Mouse (Mus musculus) G1E (cell line): Measurements from ENCODE around the gene Adgrb2. TPM values are rescaled to one million over a fixed set of nuclear protein-coding genes. Genes with fewer than 3 reads are reported as not detected.

ENCODE experiments used
- ATAC-seq: 2 replicates; pipeline ENCODE4 v1.8.0; 2016; ENCODE audit warnings: mild to moderate bottlenecking; ENCODE audit not compliant: insufficient number of reproducible peaks, poor library complexity, low FRiP score, severe bottlenecking; ENCODE audit errors: extremely low read depth
- DNase-seq: peaks from one replicate; pipeline ENCODE4 v3.0.0; 2012; ENCODE audit warnings: low spot score
- H3K27me3 ChIP-seq: 2 replicates; pipeline ENCODE4 v1.6.1; 2012; ENCODE audit warnings: mild to moderate bottlenecking, low read length, inconsistent platforms; ENCODE audit not compliant: insufficient read depth
- H3K36me3 ChIP-seq: replicated peaks from 2 replicates; pipeline ENCODE3; 2012; ENCODE audit warnings: mild to moderate bottlenecking, inconsistent platforms
- H3K4me1 ChIP-seq: 2 replicates; pipeline ENCODE4 v1.6.1; 2012; ENCODE audit warnings: low read depth, low read length, inconsistent platforms, mixed read lengths; ENCODE audit not compliant: insufficient read depth
- H3K4me3 ChIP-seq: 2 replicates; pipeline ENCODE4 v1.5.1; 2012; ENCODE audit warnings: low read depth, mild to moderate bottlenecking, inconsistent platforms, low read length, moderate library complexity, mixed read lengths
- H3K9me3 ChIP-seq: replicated peaks from 2 replicates; pipeline ENCODE4 v1.6.1; 2012; ENCODE audit warnings: inconsistent platforms
- CTCF ChIP-seq: IDR thresholded peaks from 2 replicates; pipeline ENCODE4 v1.5.1; 2012; ENCODE audit warnings: low read depth, low read length, inconsistent platforms, mixed read lengths
- GATA1 ChIP-seq: IDR thresholded peaks from 2 replicates; pipeline ENCODE4 v1.6.1; 2012; ENCODE audit warnings: borderline replicate concordance, low read length, inconsistent platforms, mixed read lengths
- GATA2 ChIP-seq: IDR thresholded peaks from 2 replicates; pipeline ENCODE4 v1.6.1; 2012; ENCODE audit warnings: low read depth, low read length, inconsistent platforms, borderline replicate concordance
- POLR2AphosphoS5 ChIP-seq: IDR thresholded peaks from 2 replicates; pipeline ENCODE4 v1.6.1; 2012; ENCODE audit warnings: low read depth, low read length, inconsistent platforms; ENCODE audit not compliant: insufficient replicate concordance
- TAL1 ChIP-seq: conservative IDR thresholded peaks from 2 replicates; pipeline ENCODE4 v1.6.1; 2012; ENCODE audit warnings: low read depth, low read length, inconsistent platforms, mixed read lengths
- polyA plus RNA-seq: library from polyadenylated mRNA; stranded (reverse); fragments of >175 nt; gene quantifications from 2 replicates; pipeline ENCODE4 v1.2.3, GENCODE M21; 2012
- total RNA-seq, 2 experiments: library from RNA; stranded (forward) in 1 of 2; stranded (reverse) in 1 of 2; fragments of 200-1000 nt in 1 of 2; fragments of >200 nt in 1 of 2; fragmentation: Nextera tagmentation in 1 of 2; gene quantifications; 2 replicates each; pipeline ENCODE4 v1.2.3; 2014 to 2017

Adgrb2 gene
- total and polyA plus RNA-seq, 3 experiments: 0.71 TPM; not detected in 2

DNA sequence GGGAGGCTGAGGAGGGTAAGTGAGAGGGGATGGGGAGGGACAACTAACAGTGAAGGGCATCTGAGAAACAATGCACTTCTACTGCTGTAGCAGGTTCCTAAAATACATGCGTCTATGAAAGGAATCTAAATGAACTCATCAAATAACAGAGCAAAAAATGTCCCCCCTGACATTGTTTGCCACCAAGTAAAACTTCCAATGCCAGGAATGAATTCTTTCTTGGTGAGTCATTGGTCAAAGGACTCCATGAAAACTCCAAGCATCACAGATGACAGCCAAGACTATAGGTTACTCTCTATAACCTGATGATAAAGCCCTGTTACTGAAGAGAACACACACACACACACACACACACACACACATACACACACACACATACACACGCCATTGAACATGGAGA, 46.5 kb downstream of the Adgrb2 start:
- H3K9me3 ChIP-seq: no peaks in the 10 kb centered on the region
- H3K27me3 ChIP-seq: peaks cover 5% of the 10 kb centered on the region; the same call in 1 of the 2 replicates
- TF ChIP-seq GATA2: no peak
- no peak for TF ChIP-seq TAL1
- TF ChIP-seq POLR2AphosphoS5: no peak
- no peak for TF ChIP-seq CTCF
- TF ChIP-seq GATA1: no peak
- no peaks in the 10 kb centered on the region for H3K36me3 ChIP-seq
- H3K4me1 ChIP-seq: no peaks in the 10 kb centered on the region
- ATAC-seq: no peak
- DNase-seq: no peak
- H3K4me3 ChIP-seq: no peak overlapping the region

GRCm38 (mm10) chr4:130033496-130033895, 48.8 kb downstream of the Adgrb2 start:
- no peaks in the 10 kb centered on the region for H3K36me3 ChIP-seq
- H3K27me3 ChIP-seq: peaks cover 18% of the 10 kb centered on the region
- H3K4me1 ChIP-seq: no peaks in the 10 kb centered on the region
- ATAC-seq (no peak), DNase-seq (no peak)
- no peaks in the 10 kb centered on the region for H3K9me3 ChIP-seq
- H3K4me3 ChIP-seq: no peak overlapping the region
- TF ChIP-seq GATA2 (no peak), GATA1 (no peak), TAL1 (no peak), CTCF (no peak), POLR2AphosphoS5 (no peak)

DNA sequence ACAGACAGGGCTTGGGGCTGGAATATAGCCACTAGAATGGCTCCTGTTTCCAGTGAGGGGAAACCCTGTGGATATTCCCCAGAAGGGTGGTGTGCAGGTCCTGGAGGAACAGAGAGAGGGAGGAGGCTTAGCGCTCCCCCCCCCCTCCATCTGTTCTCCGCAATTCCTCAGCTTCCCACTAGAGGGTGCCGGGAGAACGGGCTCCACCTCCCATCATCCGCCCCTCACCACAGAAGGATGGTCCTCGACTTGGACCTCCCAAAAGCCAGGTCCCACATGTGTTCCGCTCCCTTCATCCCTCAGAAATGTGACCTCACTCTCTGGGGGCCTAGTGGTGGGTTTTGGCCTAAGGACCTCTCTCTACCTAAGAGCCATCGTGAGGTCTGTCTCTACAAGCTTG, 51.4 kb downstream of the Adgrb2 start:
- no peak; the same call in 1 of the 2 replicates for ATAC-seq

GRCm38 (mm10) chr4:130036573-130037401, 52.1 kb downstream of the Adgrb2 start:
- Histone ChIP-seq H3K4me1 (no peaks in the 10 kb centered on the region), H3K4me3 (no peak overlapping the region), H3K9me3 (no peaks in the 10 kb centered on the region), H3K36me3 (no peaks in the 10 kb centered on the region), H3K27me3 (peaks cover 24% of the 10 kb centered on the region)
- DNase-seq: no peak
- no peak for ATAC-seq
- TF ChIP-seq GATA2 (no peak), TAL1 (no peak), CTCF (no peak), GATA1 (no peak), POLR2AphosphoS5 (no peak)

More for the DNA sequence above, 51.4 kb downstream of the Adgrb2 start:
- DNase-seq: no peak
- Histone ChIP-seq H3K4me1 (no peaks in the 10 kb centered on the region), H3K4me3 (no peak overlapping the region), H3K36me3 (no peaks in the 10 kb centered on the region), H3K27me3 (peaks cover 24% of the 10 kb centered on the region), H3K9me3 (no peaks in the 10 kb centered on the region)
- TF ChIP-seq CTCF (no peak; the same call in 1 of the 2 replicates), TAL1 (no peak), GATA1 (no peak), POLR2AphosphoS5 (no peak), GATA2 (no peak)

- no peaks in the 10 kb centered on the region for H3K4me1 ChIP-seq
- TF ChIP-seq GATA1 (no peak), GATA2 (no peak), POLR2AphosphoS5 (no peak), CTCF (no peak), TAL1 (no peak)
- H3K27me3 ChIP-seq: peaks cover 24% of the 10 kb centered on the region
- no peaks in the 10 kb centered on the region for H3K9me3 ChIP-seq
- no peaks in the 10 kb centered on the region for H3K36me3 ChIP-seq
- ATAC-seq (no peak), DNase-seq (no peak)
- H3K4me3 ChIP-seq: no peak overlapping the region
These were observed 54.7 kb downstream of the Adgrb2 start for GRCm38 (mm10) chr4:130039351-130039750.

GRCm38 (mm10) chr4:130041076-130041475, 56.4 kb downstream of the Adgrb2 start:
- TF ChIP-seq GATA2: no peak
- TF ChIP-seq GATA1: no peak
- no peak for TF ChIP-seq CTCF
- TF ChIP-seq POLR2AphosphoS5: no peak
- TF ChIP-seq TAL1: no peak
- no peak for DNase-seq
- ATAC-seq: no peak
- no peaks in the 10 kb centered on the region for H3K9me3 ChIP-seq
- no peaks in the 10 kb centered on the region for H3K36me3 ChIP-seq
- H3K27me3 ChIP-seq: peaks cover 31% of the 10 kb centered on the region
- H3K4me3 ChIP-seq: no peak overlapping the region
- no peaks in the 10 kb centered on the region for H3K4me1 ChIP-seq
